Mouse (Mus musculus): ENCODE measurements around the gene Tes. TPM values are rescaled to one million over a fixed set of nuclear protein-coding genes. Genes with fewer than 3 reads are reported as not detected.

Tes gene
- total RNA-seq, 2 experiments from 2014 or later, result 2.2 to 2.7 TPM

Other genes with a start within 250 kb of the Tes start
- not detected for gene Tfec, start 166.7 kb upstream of the Tes start, total RNA-seq (2021)
- gene Cav2, start 216.0 kb downstream of the Tes start, total RNA-seq (2021), result 10 to 100 TPM; 19.9 to 23.3 TPM
- 10 to 100 TPM; 18.7 to 24.5 TPM for gene Cav1, start 241.2 kb downstream of the Tes start, total RNA-seq (2021)